Mouse (Mus musculus): ENCODE data around the gene Elp4. TPM values are rescaled to one million over a fixed set of nuclear protein-coding genes. Genes with fewer than 3 reads are reported as not detected.

Gene Elp4
- total RNA-seq, 1 experiment from 2014 or later: 21.5 TPM

DNA sequence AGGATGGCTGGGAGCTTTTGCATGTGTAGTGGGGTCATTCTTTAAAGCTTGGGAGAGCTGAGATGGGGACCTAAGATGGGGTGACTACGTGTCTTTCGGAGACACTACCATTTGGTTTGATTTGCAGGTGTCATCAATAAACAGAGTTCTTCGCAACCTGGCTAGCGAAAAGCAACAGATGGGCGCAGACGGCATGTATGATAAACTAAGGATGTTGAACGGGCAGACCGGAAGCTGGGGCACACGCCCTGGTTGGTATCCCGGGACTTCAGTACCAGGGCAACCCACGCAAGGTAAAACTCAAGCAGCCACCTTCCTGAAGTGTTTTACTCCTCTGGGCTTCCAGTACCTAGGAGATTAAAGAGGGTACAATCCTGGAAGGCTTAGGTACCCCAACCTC, 218.7 kb downstream of the Elp4 start:
- no peak for ATAC-seq (replicated peaks; ENCODE audit: low read depth, poor library complexity, severe bottlenecking)

GRCm38 (mm10) chr2:105684991-105685650, 219.2 kb downstream of the Elp4 start:
- ATAC-seq (replicated peaks; ENCODE audit: low read depth, poor library complexity, severe bottlenecking): no peak

GRCm38 (mm10) chr2:105683771-105684410, 220.5 kb downstream of the Elp4 start:
- no peak for ATAC-seq (replicated peaks; ENCODE audit: low read depth, poor library complexity, severe bottlenecking)

DNA sequence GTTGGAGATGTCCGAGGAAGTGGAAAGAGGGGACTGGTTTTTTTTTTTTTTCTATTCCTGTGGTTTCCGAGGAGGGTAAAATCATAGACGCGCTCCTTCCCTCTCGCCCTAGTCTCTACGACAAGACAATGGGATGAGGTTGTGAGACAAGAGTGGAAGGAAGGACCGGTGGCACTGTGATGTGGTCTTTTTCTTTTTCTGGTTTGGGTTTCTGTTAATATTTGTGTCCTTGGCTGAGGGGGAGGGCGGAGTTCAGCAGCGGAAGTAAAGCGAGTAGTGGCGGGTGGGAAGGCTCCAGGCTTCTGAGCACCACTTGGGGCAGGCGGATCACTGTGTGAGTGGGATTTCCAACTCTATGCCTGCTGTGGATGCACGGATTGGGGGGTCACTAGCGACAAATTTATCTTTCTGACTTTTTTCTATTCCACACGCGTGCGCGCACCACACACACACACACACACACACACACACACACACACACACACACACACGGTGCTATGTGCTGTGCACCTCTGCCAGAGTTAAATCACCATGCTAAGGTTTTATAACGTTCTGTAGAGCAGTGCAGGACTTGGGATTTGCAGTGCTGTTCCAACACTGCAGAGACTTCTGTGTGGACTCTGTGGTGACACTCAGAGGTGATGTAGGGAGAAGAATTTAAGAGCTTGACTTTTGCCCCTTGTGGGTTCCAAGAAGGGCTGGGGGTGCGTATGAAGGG, 221.6 kb downstream of the Elp4 start:
- ATAC-seq (replicated peaks; ENCODE audit: low read depth, poor library complexity, severe bottlenecking): peak; percentile 48

DNA sequence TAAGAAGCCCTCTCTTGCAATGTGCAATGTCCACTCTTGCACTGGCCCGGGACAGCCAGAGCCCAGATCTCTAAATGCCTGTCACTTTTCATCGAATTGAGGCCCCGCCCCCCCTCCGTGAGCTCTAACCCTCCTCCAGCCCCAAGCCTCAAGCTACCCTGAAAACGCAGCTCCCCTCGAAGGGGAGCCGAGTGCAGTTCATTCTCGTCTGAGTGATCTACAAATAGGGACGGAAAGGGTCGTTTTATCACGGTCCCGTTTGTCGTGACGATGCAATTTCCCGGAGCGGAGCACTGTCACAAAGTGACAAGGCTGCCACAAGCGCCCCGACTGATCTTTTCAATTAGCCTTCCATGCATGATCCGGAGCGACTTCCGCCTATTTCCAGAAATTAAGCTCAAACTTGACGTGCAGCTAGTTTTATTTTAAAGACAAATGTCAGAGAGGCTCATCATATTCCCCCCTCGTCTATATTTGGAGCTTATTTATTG, 222.3 kb downstream of the Elp4 start:
- peak; percentile 33; the same call in 1 of the 2 replicates for ATAC-seq (replicated peaks; ENCODE audit: low read depth, poor library complexity, severe bottlenecking)

- no peak for ATAC-seq (replicated peaks; ENCODE audit: low read depth, poor library complexity, severe bottlenecking)
These were observed 223.2 kb downstream of the Elp4 start for GRCm38 (mm10) chr2:105680999-105681710.

DNA sequence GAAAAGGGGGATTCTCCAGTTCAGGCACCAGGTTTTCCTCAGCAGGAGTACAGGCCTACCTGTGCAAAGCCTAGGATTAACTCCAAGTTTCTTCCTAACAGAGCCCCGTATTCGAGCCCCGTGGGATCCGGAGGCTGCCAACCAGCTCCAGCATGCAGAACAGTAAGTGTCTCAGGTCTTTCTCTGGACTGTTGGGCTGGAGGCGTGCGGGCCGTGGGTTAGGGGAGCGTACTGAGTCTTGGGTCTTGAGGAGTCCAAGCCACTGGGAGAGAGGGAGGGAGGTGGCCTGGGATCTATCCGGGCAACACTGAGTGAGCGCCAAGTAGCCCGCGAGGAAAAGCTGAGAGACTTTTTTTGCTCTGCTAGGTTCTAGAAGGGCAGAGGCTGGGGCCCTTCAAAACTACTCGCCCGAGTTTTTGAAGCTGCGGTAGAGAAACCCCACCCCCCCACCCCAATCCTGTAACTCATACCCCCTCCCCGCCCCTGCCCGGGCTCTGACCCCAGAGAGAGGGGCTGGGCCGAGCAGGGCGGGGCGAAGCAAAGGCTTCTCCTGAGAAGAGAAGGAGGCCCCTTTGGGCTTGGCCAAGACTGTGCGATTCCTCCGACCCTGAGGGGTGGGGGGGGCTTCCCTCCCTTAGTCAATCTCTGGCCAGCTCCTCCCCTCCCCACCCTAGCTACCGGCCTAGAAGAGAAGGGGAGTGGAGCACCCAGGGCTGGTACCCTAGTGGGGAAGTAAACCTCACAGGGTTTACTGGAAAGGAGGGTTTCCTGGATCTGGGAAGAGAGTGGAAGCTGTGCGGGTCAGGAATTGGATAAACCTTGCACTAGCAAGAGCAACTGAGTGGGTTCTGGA, 224.0 kb downstream of the Elp4 start:
- ATAC-seq (replicated peaks; ENCODE audit: low read depth, poor library complexity, severe bottlenecking): no peak

DNA sequence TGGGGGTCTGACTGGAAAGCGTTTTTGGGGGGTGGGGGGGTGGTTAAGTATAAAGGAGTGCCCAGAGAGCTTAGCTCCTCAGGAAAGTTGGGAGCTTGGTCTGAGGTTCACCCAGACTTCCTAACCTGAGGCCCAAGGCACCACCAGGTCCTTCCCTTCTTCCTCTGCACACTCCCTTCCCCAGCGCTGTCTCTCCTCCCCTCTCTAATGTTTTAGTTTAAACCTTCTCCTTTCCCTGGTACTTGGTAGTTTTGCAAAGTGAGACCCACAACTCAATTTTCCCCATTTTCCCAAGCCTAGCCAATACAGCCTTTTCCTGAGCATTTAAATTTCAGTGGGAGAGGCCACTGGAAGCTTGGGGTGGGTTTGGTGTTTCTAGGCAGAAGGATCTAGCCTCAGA, 225.0 kb downstream of the Elp4 start:
- ATAC-seq (replicated peaks; ENCODE audit: low read depth, poor library complexity, severe bottlenecking): no peak

DNA sequence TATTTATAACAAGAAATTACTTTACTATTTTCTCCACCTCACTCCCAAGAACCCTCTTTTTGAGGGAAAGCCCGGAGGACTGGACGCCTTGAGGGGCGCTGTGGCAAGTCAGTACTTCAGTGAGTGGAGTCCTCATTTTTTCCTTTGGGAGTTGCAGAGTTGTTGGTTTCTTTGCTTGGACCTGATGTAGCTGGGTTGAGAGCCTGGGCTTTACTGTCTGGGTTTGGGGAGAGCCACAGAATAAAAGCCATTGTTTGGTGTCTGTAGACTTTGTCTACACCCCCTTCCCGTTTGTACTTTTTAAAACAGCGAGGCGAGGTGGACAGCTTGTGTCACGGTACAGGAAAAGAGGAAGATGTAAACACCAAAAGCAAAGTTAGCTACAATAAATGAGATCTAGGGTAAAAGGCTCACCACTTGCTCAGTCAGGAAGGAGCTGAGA, 225.5 kb downstream of the Elp4 start:
- no peak for ATAC-seq (replicated peaks; ENCODE audit: low read depth, poor library complexity, severe bottlenecking)

GRCm38 (mm10) chr2:105678306-105678705, 226.1 kb downstream of the Elp4 start:
- no peak for ATAC-seq (replicated peaks; ENCODE audit: low read depth, poor library complexity, severe bottlenecking)

- ATAC-seq (replicated peaks; ENCODE audit: low read depth, poor library complexity, severe bottlenecking): no peak
These were observed 226.8 kb downstream of the Elp4 start for GRCm38 (mm10) chr2:105677434-105678105.

- ATAC-seq (replicated peaks; ENCODE audit: low read depth, poor library complexity, severe bottlenecking): no peak
These were observed 227.4 kb downstream of the Elp4 start for GRCm38 (mm10) chr2:105676909-105677433.

DNA sequence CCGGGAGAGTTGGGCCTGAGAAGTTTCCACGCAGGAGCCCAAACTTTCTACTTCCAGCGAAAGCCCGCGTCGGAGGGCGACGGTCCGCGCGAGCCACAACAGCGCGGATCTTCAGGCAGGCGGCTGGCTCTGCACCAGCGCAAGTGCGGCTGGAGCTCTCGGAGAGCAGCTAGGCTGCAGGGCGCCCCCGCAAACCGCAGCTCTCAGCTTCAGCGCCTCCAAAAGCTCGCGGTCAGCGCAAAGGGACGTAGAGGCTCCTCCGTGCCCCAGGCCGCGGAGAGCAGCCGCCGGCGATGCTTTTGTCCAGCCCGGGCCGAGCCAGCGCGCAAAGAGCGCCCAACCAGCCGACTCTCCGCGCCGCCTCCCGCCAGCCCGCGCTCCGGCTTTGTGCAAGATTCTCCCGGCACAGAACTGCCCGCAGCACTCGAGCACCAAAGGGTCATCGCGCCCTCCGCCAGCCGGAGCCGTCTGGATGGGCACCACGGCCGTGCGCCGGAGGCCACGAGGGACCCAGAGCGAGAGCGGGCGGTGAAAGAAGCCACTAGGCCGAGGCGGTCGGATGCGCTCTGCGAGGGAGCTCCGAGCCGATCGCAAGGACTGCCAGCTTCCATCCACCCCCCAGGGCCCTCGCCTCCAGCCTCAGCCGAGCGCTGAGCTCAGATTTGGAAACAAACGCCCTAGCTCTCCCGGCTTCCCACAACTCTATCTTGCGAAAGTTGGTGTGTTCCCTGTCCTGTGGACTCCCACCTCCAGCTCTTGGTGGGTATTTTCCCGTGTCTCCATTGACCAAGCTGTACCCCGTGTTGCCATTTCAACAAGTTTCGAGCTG, 228.1 kb downstream of the Elp4 start:
- no peak for ATAC-seq (replicated peaks; ENCODE audit: low read depth, poor library complexity, severe bottlenecking)

DNA sequence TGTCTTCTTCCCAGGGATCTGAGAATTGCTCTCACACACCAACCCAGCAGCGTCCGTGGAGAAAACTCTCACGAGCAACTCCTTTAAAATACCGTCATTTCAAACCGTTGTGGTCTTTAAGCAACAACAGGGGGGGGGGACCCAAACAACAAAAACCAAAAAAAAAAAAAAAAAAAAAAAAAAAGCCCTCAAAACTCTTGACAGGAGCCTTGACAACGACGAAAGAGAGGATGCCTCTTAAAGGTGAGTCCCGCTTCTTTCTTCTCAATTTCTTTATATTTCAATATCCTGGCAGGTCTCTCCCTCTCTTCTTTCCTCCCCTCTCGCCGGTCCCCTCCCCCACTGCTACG, 228.7 kb downstream of the Elp4 start:
- ATAC-seq (replicated peaks; ENCODE audit: low read depth, poor library complexity, severe bottlenecking): no peak

- peak; percentile 71 for ATAC-seq (replicated peaks; ENCODE audit: low read depth, poor library complexity, severe bottlenecking)
These were observed 229.3 kb downstream of the Elp4 start for GRCm38 (mm10) chr2:105674875-105675729.

DNA sequence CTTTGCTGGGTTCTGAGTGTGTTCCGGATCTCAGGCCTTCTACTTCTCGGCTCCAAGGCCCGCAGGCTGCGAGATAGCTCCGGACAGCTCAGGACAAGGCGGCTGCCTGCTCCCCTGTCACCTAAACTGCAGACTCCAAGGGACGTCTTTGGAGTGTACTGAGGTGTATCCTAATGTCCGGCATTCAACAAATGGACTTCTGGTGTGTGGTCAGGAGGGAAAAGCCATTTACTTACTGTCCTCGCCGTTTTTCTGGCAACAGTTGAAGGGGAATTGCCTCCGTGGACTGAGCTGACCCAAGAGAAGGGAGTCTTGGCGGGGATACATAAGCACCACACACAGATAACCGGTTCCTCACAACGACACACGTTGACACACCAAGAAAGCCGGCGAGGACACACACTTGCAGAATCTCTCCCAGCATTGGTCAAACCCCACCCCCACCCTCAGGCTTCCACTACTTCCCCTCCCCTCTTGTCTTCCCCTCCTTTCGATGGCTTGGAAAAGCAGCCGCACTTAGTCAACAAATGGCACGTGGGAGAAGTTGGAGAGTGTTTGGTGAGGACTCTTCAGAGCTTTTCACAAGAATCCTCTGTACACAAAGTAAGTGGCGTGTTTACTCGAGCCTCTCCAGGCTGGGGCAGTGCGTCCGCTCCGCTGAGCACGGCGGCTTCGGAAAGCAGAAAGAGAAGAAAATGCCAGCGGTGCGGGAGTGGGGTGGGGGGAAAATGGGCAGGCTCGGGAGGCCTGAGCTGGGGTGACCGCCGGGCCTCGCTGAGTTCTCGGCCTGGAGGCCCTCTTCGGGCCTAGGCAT, 230.1 kb downstream of the Elp4 start:
- ATAC-seq (replicated peaks; ENCODE audit: low read depth, poor library complexity, severe bottlenecking): no peak
